Mouse (Mus musculus): ENCODE results near the gene Hpd. TPM values are rescaled to one million over a fixed set of nuclear protein-coding genes. Genes with fewer than 3 reads are reported as not detected.

The Hpd gene
- polyA plus RNA-seq, 1 experiment from 2014 or later = not detected

Other genes with a start within 250 kb of the Hpd start
- 61.6 and 61.9 TPM in 2 replicates for gene Kdm2b, start 192.9 kb downstream of the Hpd start, polyA plus RNA-seq (2015; fragmentation: Nextera tagmentation; extraction: Ambion mirVana)
- 10.4 and 12.5 TPM in 2 replicates for gene Orai1, start 167.7 kb downstream of the Hpd start, polyA plus RNA-seq (2015; fragmentation: Nextera tagmentation; extraction: Ambion mirVana)
- gene Morn3, start 135.7 kb downstream of the Hpd start, polyA plus RNA-seq (2015; fragmentation: Nextera tagmentation; extraction: Ambion mirVana) = not detected in 2 replicates
- 14.4 and 15.8 TPM in 2 replicates for gene Tmem120b, start 114.3 kb downstream of the Hpd start, polyA plus RNA-seq (2015; fragmentation: Nextera tagmentation; extraction: Ambion mirVana)
- gene Rhof, start 50.0 kb downstream of the Hpd start, polyA plus RNA-seq (2015; fragmentation: Nextera tagmentation; extraction: Ambion mirVana) = 5.6 and 6.6 TPM in 2 replicates
- gene Setd1b, start 40.5 kb downstream of the Hpd start, polyA plus RNA-seq (2015; fragmentation: Nextera tagmentation; extraction: Ambion mirVana) = 12.3 and 13.0 TPM in 2 replicates
- 95.3 and 107 TPM in 2 replicates for gene Psmd9, start 13.3 kb downstream of the Hpd start, polyA plus RNA-seq (2015; fragmentation: Nextera tagmentation; extraction: Ambion mirVana)
- gene Wdr66, start 69.4 kb upstream of the Hpd start, polyA plus RNA-seq (2015; fragmentation: Nextera tagmentation; extraction: Ambion mirVana) = 1.4 and 1.7 TPM in 2 replicates
- 37.5 and 41.0 TPM in 2 replicates for gene Bcl7a, start 161.1 kb upstream of the Hpd start, polyA plus RNA-seq (2015; fragmentation: Nextera tagmentation; extraction: Ambion mirVana)
- gene Mlxip, start 212.1 kb upstream of the Hpd start, polyA plus RNA-seq (2015; fragmentation: Nextera tagmentation; extraction: Ambion mirVana) = 14.0 and 16.4 TPM in 2 replicates